Mouse (Mus musculus): ENCODE measurements around the gene Defa30. TPM values are rescaled to one million over a fixed set of nuclear protein-coding genes. Genes with fewer than 3 reads are reported as not detected.
"Not testable (repeated sequence)": the region's sequence is repeated elsewhere in the genome, so short reads cannot be mapped to it uniquely, and the experiment has no call there.

Gene Defa30
- not detected in 2 replicates for polyA plus RNA-seq (2014; fragmentation: Nextera tagmentation; extraction: Ambion mirVana)

GRCm38 (mm10) chr8:21134342-21134741 is at the start of gene Defa30:
TSS of gene Defa30 (plus strand) at chr8:21134642.
- H3K4me2 ChIP-seq (ENCODE audit: low read depth); H3K36me3 ChIP-seq (ENCODE audit: control insufficient read depth, insufficient read depth, low read length); H3K4me3 ChIP-seq (ENCODE audit: low read depth, low read length); H3K27me3 ChIP-seq (ENCODE audit: control insufficient read depth, insufficient read depth, low read length); DNase-seq (ENCODE audit: low spot score); H3K27ac ChIP-seq (ENCODE audit: low read depth, low read length); H3K9me3 ChIP-seq (ENCODE audit: control insufficient read depth, low read length); H3K9ac ChIP-seq (ENCODE audit: low read length); H3K4me1 ChIP-seq (ENCODE audit: control insufficient read depth, insufficient read depth, low read length); ATAC-seq (ENCODE audit: insufficient read depth, low FRiP score, low TSS enrichment): not testable (repeated sequence)
- 53% methylated on average over 3 of the region's 3 CpGs for WGBS

GRCm38 (mm10) chr8:21093106-21093505 is 41.3 kb upstream of the Defa30 start:
- H3K4me2 ChIP-seq (ENCODE audit: low read depth), result no peak overlapping the region
- no peak for ATAC-seq (ENCODE audit: insufficient read depth, low FRiP score, low TSS enrichment)
- H3K9me3 ChIP-seq (ENCODE audit: control insufficient read depth, low read length), result no peaks in the 10 kb centered on the region
- no peaks in the 10 kb centered on the region for H3K4me1 ChIP-seq (ENCODE audit: control insufficient read depth, insufficient read depth, low read length)
- H3K27ac ChIP-seq (ENCODE audit: low read depth, low read length), result no peak overlapping the region
- DNase-seq (ENCODE audit: low spot score), result no peak
- H3K9ac ChIP-seq (ENCODE audit: low read length), result no peak overlapping the region
- WGBS, result 37% methylated on average over 4 of the region's 4 CpGs
- H3K4me3 ChIP-seq (ENCODE audit: low read depth, low read length), result no peak overlapping the region
- no peaks in the 10 kb centered on the region for H3K27me3 ChIP-seq (ENCODE audit: control insufficient read depth, insufficient read depth, low read length)
- H3K36me3 ChIP-seq (ENCODE audit: control insufficient read depth, insufficient read depth, low read length), result no peaks in the 10 kb centered on the region

- H3K9ac ChIP-seq (ENCODE audit: low read length); DNase-seq (ENCODE audit: low spot score); H3K27ac ChIP-seq (ENCODE audit: low read depth, low read length); H3K36me3 ChIP-seq (ENCODE audit: control insufficient read depth, insufficient read depth, low read length); H3K27me3 ChIP-seq (ENCODE audit: control insufficient read depth, insufficient read depth, low read length); H3K4me3 ChIP-seq (ENCODE audit: low read depth, low read length); H3K9me3 ChIP-seq (ENCODE audit: control insufficient read depth, low read length); H3K4me2 ChIP-seq (ENCODE audit: low read depth); H3K4me1 ChIP-seq (ENCODE audit: control insufficient read depth, insufficient read depth, low read length); ATAC-seq (ENCODE audit: insufficient read depth, low FRiP score, low TSS enrichment): not testable (repeated sequence)
- no CpG with 5 or more reads among the region's 2 CpGs for WGBS
These were observed 38.5 kb upstream of the Defa30 start, which contains the start of gene Gm14851 for GRCm38 (mm10) chr8:21095950-21096349. TSS of gene Gm14851 (minus strand) at chr8:21096050.

- H3K4me2 ChIP-seq (ENCODE audit: low read depth); H3K9ac ChIP-seq (ENCODE audit: low read length); H3K4me1 ChIP-seq (ENCODE audit: control insufficient read depth, insufficient read depth, low read length); H3K4me3 ChIP-seq (ENCODE audit: low read depth, low read length); H3K36me3 ChIP-seq (ENCODE audit: control insufficient read depth, insufficient read depth, low read length); DNase-seq (ENCODE audit: low spot score); H3K9me3 ChIP-seq (ENCODE audit: control insufficient read depth, low read length); H3K27me3 ChIP-seq (ENCODE audit: control insufficient read depth, insufficient read depth, low read length); ATAC-seq (ENCODE audit: insufficient read depth, low FRiP score, low TSS enrichment); H3K27ac ChIP-seq (ENCODE audit: low read depth, low read length): not testable (repeated sequence)
- no CpG with 5 or more reads among the region's 1 CpGs for WGBS
These were observed 27.5 kb downstream of the Defa30 start, which contains the start of gene Defa22 for GRCm38 (mm10) chr8:21161977-21162376. TSS of gene Defa22 (plus strand) at chr8:21162277.

Other genes with a start within 250 kb of the Defa30 start
- not detected in 2 replicates for gene Defb33, start 242.0 kb upstream of the Defa30 start, polyA plus RNA-seq (2014; fragmentation: Nextera tagmentation; extraction: Ambion mirVana)
- gene Gm15056, start 232.0 kb upstream of the Defa30 start, polyA plus RNA-seq (2014; fragmentation: Nextera tagmentation; extraction: Ambion mirVana), result not detected in 2 replicates
- gene Gm6040, start 212.6 kb upstream of the Defa30 start, polyA plus RNA-seq (2014; fragmentation: Nextera tagmentation; extraction: Ambion mirVana), result not detected in 2 replicates
- not detected in 2 replicates for gene AY761185, start 189.9 kb upstream of the Defa30 start, polyA plus RNA-seq (2014; fragmentation: Nextera tagmentation; extraction: Ambion mirVana)
- gene Defa21, start 109.1 kb upstream of the Defa30 start, polyA plus RNA-seq (2014; fragmentation: Nextera tagmentation; extraction: Ambion mirVana), result not detected in 2 replicates
- gene Defa23, start 79.6 kb upstream of the Defa30 start, polyA plus RNA-seq (2014; fragmentation: Nextera tagmentation; extraction: Ambion mirVana), result not detected in 2 replicates
- gene Defa35, start 69.6 kb upstream of the Defa30 start, polyA plus RNA-seq (2014; fragmentation: Nextera tagmentation; extraction: Ambion mirVana), result not detected in 2 replicates
- gene Defa25, start 50.2 kb upstream of the Defa30 start, polyA plus RNA-seq (2014; fragmentation: Nextera tagmentation; extraction: Ambion mirVana), result not detected in 2 replicates
- not detected in 2 replicates for gene Gm14851, start 38.6 kb upstream of the Defa30 start, polyA plus RNA-seq (2014; fragmentation: Nextera tagmentation; extraction: Ambion mirVana)
- gene Defa22, start 27.6 kb downstream of the Defa30 start, polyA plus RNA-seq (2014; fragmentation: Nextera tagmentation; extraction: Ambion mirVana), result not detected in 2 replicates
- gene Defa31, start 57.0 kb downstream of the Defa30 start, polyA plus RNA-seq (2014; fragmentation: Nextera tagmentation; extraction: Ambion mirVana), result not detected in 2 replicates
- not detected in 2 replicates for gene Gm15293, start 66.9 kb downstream of the Defa30 start, polyA plus RNA-seq (2014; fragmentation: Nextera tagmentation; extraction: Ambion mirVana)
- gene Gm15292, start 115.1 kb downstream of the Defa30 start, polyA plus RNA-seq (2014; fragmentation: Nextera tagmentation; extraction: Ambion mirVana), result not detected in 2 replicates
- gene Defa27, start 180.9 kb downstream of the Defa30 start, polyA plus RNA-seq (2014; fragmentation: Nextera tagmentation; extraction: Ambion mirVana), result not detected in 2 replicates
- gene Defa29, start 192.4 kb downstream of the Defa30 start, polyA plus RNA-seq (2014; fragmentation: Nextera tagmentation; extraction: Ambion mirVana), result not detected in 2 replicates
- gene Defa2, start 243.9 kb downstream of the Defa30 start, polyA plus RNA-seq (2014; fragmentation: Nextera tagmentation; extraction: Ambion mirVana), result not detected in 2 replicates